Mouse (Mus musculus) MEL (cell line): Measurements from ENCODE around the gene Ube2cbp. TPM values are rescaled to one million over a fixed set of nuclear protein-coding genes. Genes with fewer than 3 reads are reported as not detected.

Source experiments
- DNase-seq: peaks from one replicate; pipeline ENCODE4 v3.0.0; 2011; ENCODE audit warnings: low read depth, low spot score
- H3K27ac ChIP-seq: 2 replicates; pipeline ENCODE4 v1.5.1; 2012; ENCODE audit warnings: low read depth, mild to moderate bottlenecking, control low read depth, low read length, moderate library complexity; ENCODE audit not compliant: control insufficient read depth
- H3K27me3 ChIP-seq, 2 experiments: fragments of 150-350 bp in 1 of 2; sonication (generic) in 1 of 2; 2 replicates each; pipeline ENCODE4 v1.6.1; 2012; ENCODE audit warnings: low read length in 2 of 2, mild to moderate bottlenecking in 2 of 2, improper control_type of control experiment in 1 of 2, moderate library complexity in 1 of 2; ENCODE audit not compliant: insufficient read depth in 2 of 2, control insufficient read depth in 1 of 2
- H3K36me3 ChIP-seq, 2 experiments: 2 replicates each; pipeline ENCODE4 v1.6.1; 2012 to 2014; ENCODE audit warnings: low read length in 2 of 2, improper control_type of control experiment in 1 of 2, inconsistent platforms in 1 of 2, mild to moderate bottlenecking in 1 of 2; ENCODE audit not compliant: insufficient read depth in 2 of 2, control insufficient read depth in 1 of 2
- H3K4me1 ChIP-seq, 2 experiments: fragments of 150-350 bp in 1 of 2; sonication (generic) in 1 of 2; 2 replicates each; pipeline ENCODE4 v1.6.1; 2012; ENCODE audit warnings: low read length in 2 of 2, improper control_type of control experiment in 1 of 2, mild to moderate bottlenecking in 1 of 2; ENCODE audit not compliant: insufficient read depth in 2 of 2, control insufficient read depth in 1 of 2
- H3K4me3 ChIP-seq, 2 experiments: fragments of 150-350 bp in 1 of 2; sonication (generic) in 1 of 2; 2 replicates each; pipeline ENCODE4 v1.5.1; 2012; ENCODE audit warnings: low read depth in 2 of 2, low read length in 2 of 2, mild to moderate bottlenecking in 2 of 2, moderate library complexity in 2 of 2, control low read depth in 1 of 2, improper control_type of control experiment in 1 of 2; ENCODE audit not compliant: control insufficient read depth in 1 of 2, insufficient read depth in 1 of 2
- H3K79me2 ChIP-seq: 2 replicates; pipeline ENCODE4 v1.6.1; 2012; ENCODE audit warnings: mild to moderate bottlenecking, low read length, moderate library complexity; ENCODE audit not compliant: control insufficient read depth, poor library complexity, insufficient read depth
- H3K9ac ChIP-seq: 2 replicates; pipeline ENCODE4 v1.6.1; 2012; ENCODE audit warnings: low read depth, mild to moderate bottlenecking, control low read depth, low read length, moderate library complexity; ENCODE audit not compliant: control insufficient read depth, poor library complexity, severe bottlenecking
- H3K9me3 ChIP-seq: fragments of 150-350 bp; sonication (generic); replicated peaks from 2 replicates; pipeline ENCODE4 v1.6.1; 2012; ENCODE audit warnings: mild to moderate bottlenecking, low read length, improper control_type of control experiment, moderate library complexity; ENCODE audit not compliant: insufficient read depth
- CHD2 ChIP-seq: IDR thresholded peaks from 2 replicates; pipeline ENCODE4 v1.6.1; 2011; ENCODE audit warnings: low read length, improper control_type of control experiment
- E2F4 ChIP-seq: IDR thresholded peaks from 2 replicates; pipeline ENCODE4 v1.6.1; 2011; ENCODE audit warnings: low read depth, low read length, improper control_type of control experiment, borderline replicate concordance
- ELF1 ChIP-seq: IDR thresholded peaks from 2 replicates; pipeline ENCODE4 v1.6.1; 2014; ENCODE audit warnings: low read depth, mild to moderate bottlenecking, inconsistent platforms, low read length, improper control_type of control experiment, moderate library complexity
- EP300 ChIP-seq, 2 experiments: IDR thresholded peaks; 2 replicates each; pipeline ENCODE4 v1.6.1; 2011; ENCODE audit warnings: improper control_type of control experiment in 2 of 2, low read length in 2 of 2, low read depth in 1 of 2, mild to moderate bottlenecking in 1 of 2
- ETS1 ChIP-seq: IDR thresholded peaks from 2 replicates; pipeline ENCODE4 v1.6.1; 2012; ENCODE audit warnings: low read depth, mild to moderate bottlenecking, inconsistent platforms, low read length, improper control_type of control experiment, moderate library complexity
- GABPA ChIP-seq: IDR thresholded peaks from 2 replicates; pipeline ENCODE4 v1.6.1; 2012; ENCODE audit warnings: low read depth, mild to moderate bottlenecking, inconsistent platforms, low read length, improper control_type of control experiment, moderate library complexity
- JUND ChIP-seq: IDR thresholded peaks from 2 replicates; pipeline ENCODE4 v1.6.1; 2011; ENCODE audit warnings: low read depth, mild to moderate bottlenecking, improper control_type of control experiment, low read length
- KAT2A ChIP-seq: conservative IDR thresholded peaks from 2 replicates; pipeline ENCODE4 v1.6.1; 2012; ENCODE audit warnings: low read depth, low read length, improper control_type of control experiment, inconsistent platforms
- MAFK ChIP-seq: IDR thresholded peaks from 2 replicates; pipeline ENCODE4 v1.6.1; 2011; ENCODE audit warnings: low read depth, mild to moderate bottlenecking, low read length, improper control_type of control experiment, borderline replicate concordance
- MAZ ChIP-seq: IDR thresholded peaks from 2 replicates; pipeline ENCODE4 v1.6.1; 2012; ENCODE audit warnings: low read depth, mild to moderate bottlenecking, inconsistent platforms, low read length, improper control_type of control experiment
- MXI1 ChIP-seq: IDR thresholded peaks from 2 replicates; pipeline ENCODE4 v1.6.1; 2011; ENCODE audit warnings: mild to moderate bottlenecking, low read depth, low read length, improper control_type of control experiment
- NELFE ChIP-seq: IDR thresholded peaks from 2 replicates; pipeline ENCODE4 v1.6.1; 2011; ENCODE audit warnings: low read depth, low read length, improper control_type of control experiment
- POLR2AphosphoS2 ChIP-seq: IDR thresholded peaks from 2 replicates; pipeline ENCODE4 v1.6.1; 2011; ENCODE audit warnings: low read length, improper control_type of control experiment
- POLR2AphosphoS5 ChIP-seq: IDR thresholded peaks from 2 replicates; pipeline ENCODE4 v1.6.1; 2012; ENCODE audit warnings: low read depth, borderline replicate concordance, mild to moderate bottlenecking, inconsistent platforms, low read length, moderate library complexity, mixed read lengths
- RCOR1 ChIP-seq: IDR thresholded peaks from 2 replicates; pipeline ENCODE4 v1.6.1; 2012; ENCODE audit warnings: low read depth, mild to moderate bottlenecking, inconsistent platforms, low read length, improper control_type of control experiment
- SIN3A ChIP-seq: IDR thresholded peaks from 2 replicates; pipeline ENCODE4 v1.6.1; 2012; ENCODE audit warnings: low read length, improper control_type of control experiment, inconsistent platforms
- SMC3 ChIP-seq: IDR thresholded peaks from 2 replicates; pipeline ENCODE4 v1.6.1; 2011; ENCODE audit warnings: low read depth, low read length, improper control_type of control experiment
- TAL1 ChIP-seq: IDR thresholded peaks from 2 replicates; pipeline ENCODE4 v1.6.1; 2012; ENCODE audit warnings: mild to moderate bottlenecking, inconsistent platforms, low read length, moderate library complexity, mixed read lengths
- TBP ChIP-seq: IDR thresholded peaks from 2 replicates; pipeline ENCODE4 v1.8.0; 2011; ENCODE audit warnings: low read depth, low read length, improper control_type of control experiment
- USF2 ChIP-seq, 2 experiments: IDR thresholded peaks; 2 replicates each; pipeline ENCODE4 v1.6.1; 2011 to 2012; ENCODE audit warnings: improper control_type of control experiment in 2 of 2, low read length in 2 of 2, borderline replicate concordance in 1 of 2, inconsistent platforms in 1 of 2, low read depth in 1 of 2, mild to moderate bottlenecking in 1 of 2; ENCODE audit not compliant: insufficient read depth in 1 of 2
- ZKSCAN1 ChIP-seq: IDR thresholded peaks from 2 replicates; pipeline ENCODE4 v1.6.1; 2012; ENCODE audit warnings: low read depth, mild to moderate bottlenecking, inconsistent platforms, low read length, improper control_type of control experiment, moderate library complexity
- ZMIZ1 ChIP-seq: IDR thresholded peaks from 2 replicates; pipeline ENCODE4 v1.6.1; 2012; ENCODE audit warnings: low read depth, mild to moderate bottlenecking, inconsistent platforms, low read length, improper control_type of control experiment, moderate library complexity
- polyA plus RNA-seq, 2 experiments: library from polyadenylated mRNA; stranded (reverse) in 1 of 2; unstranded in 1 of 2; fragments of >175 nt in 1 of 2; fragments of >200 nt in 1 of 2; gene quantifications; 2 replicates each; pipeline versions ENCODE4 v1.2.1 to v1.2.4; 2012; ENCODE audit warnings: low replicate concordance in 2 of 2, low read depth in 1 of 2; ENCODE audit not compliant: insufficient read length in 2 of 2, insufficient read depth in 1 of 2, missing spikeins in 1 of 2
- total RNA-seq: library from RNA; depleted of rRNA; stranded (reverse); fragments of 300-350 nt; gene quantifications from 2 replicates; pipeline ENCODE4 v1.2.3, GENCODE M21; 2012

Ube2cbp gene
- total and polyA plus RNA-seq, 3 experiments = 6.4 to 7.2 TPM; not detected in 1

DNA sequence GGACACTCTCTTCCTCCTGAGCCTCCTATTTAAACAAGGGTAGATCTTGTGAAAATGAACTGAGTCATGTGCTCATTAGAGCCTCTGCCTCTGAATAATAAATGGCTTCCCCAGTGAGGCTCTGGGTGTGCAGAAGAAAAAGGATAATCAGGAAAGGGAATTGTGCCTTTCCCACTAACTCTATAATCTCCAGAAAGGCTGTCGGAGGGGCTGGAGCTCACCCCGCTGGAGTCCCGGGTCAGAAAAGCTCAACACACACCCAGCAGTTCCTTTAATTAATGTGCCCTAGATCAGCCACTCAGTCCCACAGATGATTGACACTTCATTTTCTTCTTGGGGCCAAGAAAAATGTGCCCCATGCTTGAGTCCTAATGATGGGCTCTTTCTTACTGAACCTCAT lies 134.2 kb downstream of the Ube2cbp start:
- Histone ChIP-seq H3K4me1 (no peaks in the 10 kb centered on the region), H3K9me3 (no peaks in the 10 kb centered on the region), H3K79me2 (no peaks in the 10 kb centered on the region), H3K36me3 (no peaks in the 10 kb centered on the region), H3K27ac (no peak overlapping the region), H3K27me3 (no peaks in the 10 kb centered on the region), H3K9ac (no peak overlapping the region), H3K4me3 (no peak overlapping the region)
- TF ChIP-seq MXI1 = no peak
- TF ChIP-seq POLR2AphosphoS5 = no peak
- no peak for TF ChIP-seq E2F4
- no peak for TF ChIP-seq ELF1
- TF ChIP-seq TBP = no peak
- TF ChIP-seq SMC3 = no peak
- TF ChIP-seq USF2 (IDR thresholded peaks at IDR 0.05; ENCODE audit: borderline replicate concordance in 1 of 2, insufficient read depth in 1 of 2, low read depth in 1 of 2, low read length in 2 of 2) = no peak
- no peak for DNase-seq

DNA sequence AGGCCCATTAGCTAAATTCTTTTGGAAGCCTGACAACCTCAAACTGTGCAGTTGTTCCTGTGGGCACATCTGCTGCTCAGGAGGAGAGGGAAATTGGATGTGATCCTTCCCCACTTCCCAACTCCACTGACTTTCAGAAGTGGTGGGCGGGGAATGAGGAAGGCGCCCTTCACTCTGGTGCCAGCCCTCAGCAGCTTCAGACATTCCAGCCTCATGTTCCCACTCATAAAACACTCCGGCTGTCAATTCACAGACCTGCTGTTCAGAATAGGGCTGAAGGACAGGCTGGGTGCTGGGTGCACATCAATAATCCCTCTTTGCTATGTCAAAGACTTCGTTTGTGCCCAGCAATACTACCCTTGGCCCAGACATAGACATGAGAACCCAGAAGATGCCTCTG lies 136.5 kb downstream of the Ube2cbp start:
- Histone ChIP-seq H3K79me2 (no peaks in the 10 kb centered on the region), H3K27ac (no peak overlapping the region), H3K36me3 (no peaks in the 10 kb centered on the region), H3K9me3 (no peaks in the 10 kb centered on the region), H3K9ac (no peak overlapping the region), H3K4me3 (no peak overlapping the region), H3K27me3 (no peaks in the 10 kb centered on the region), H3K4me1 (no peaks in the 10 kb centered on the region)
- no peak for DNase-seq
- TF ChIP-seq SIN3A (no peak), ETS1 (no peak), KAT2A (no peak), ELF1 (no peak), JUND (no peak), NELFE (no peak), MXI1 (no peak), GABPA (no peak), EP300 (IDR thresholded peaks at IDR 0.05; ENCODE audit: low read depth in 1 of 2, low read length in 2 of 2) (no peak), ZMIZ1 (no peak), RCOR1 (no peak), SMC3 (no peak), MAFK (no peak), POLR2AphosphoS2 (no peak), TAL1 (no peak), MAZ (no peak), CHD2 (no peak), POLR2AphosphoS5 (no peak), TBP (no peak), ZKSCAN1 (no peak)
